Mouse (Mus musculus) fibroblast of lung, adult 2 months (primary cell): ENCODE data around the gene Nudt19.
"Not testable (repeated sequence)": the region's sequence is repeated elsewhere in the genome, so short reads cannot be mapped to it uniquely, and the experiment has no call there.

Experiments used
- DNase-seq: peaks from one replicate; pipeline ENCODE4 v3.0.0-alpha.2; 2011; ENCODE audit warnings: low read depth

Gene Nudt19

DNA sequence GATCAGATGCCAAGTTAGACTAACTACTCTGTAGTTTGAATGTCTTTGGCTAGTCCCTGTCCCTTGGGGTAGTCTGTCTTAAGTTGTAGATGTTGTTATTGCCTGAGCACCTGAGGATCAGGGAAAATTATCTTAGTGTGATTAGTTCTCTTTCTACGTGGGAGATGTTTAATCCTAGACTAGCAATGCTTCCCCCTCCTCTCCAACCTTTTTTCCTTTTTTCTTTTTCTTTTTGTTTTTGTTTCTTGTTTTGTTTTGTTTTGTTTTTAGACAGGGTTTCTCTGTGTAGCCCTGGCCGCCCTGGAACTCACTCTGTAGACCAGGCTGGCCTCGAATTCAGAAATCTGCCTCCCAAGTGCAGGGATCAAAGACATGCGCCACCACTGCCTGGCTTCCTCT lies at the start of gene Nudt19:
Gene Nudt19, minus strand, starts transcription at position 100 of the 399 bp plus-strand sequence.
- DNase-seq, result no peak

- DNase-seq, result no peak
Observed at GRCm38 (mm10) chr7:35602766-35603165, 46.7 kb upstream of the Nudt19 start.

DNA sequence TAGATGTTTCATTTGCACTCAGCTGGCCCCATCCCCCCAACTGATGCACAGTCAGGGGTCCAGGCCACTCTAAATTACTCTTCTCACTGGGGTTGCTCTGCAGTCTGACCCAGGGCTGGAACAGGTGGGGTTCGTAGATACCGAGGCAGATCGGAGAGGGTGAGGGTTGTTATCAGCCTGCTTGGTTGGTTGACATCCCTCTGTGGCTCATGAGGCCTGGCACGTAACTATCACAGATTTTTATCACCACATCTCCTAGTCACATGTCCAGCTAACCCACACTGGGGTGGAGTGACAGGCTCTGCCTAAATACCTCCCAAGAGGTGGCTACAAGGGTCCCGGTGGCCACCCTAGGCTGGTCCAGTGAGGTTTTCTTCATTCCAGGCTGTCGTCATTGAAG lies 45.0 kb upstream of the Nudt19 start:
- no peak for DNase-seq

GRCm38 (mm10) chr7:35600031-35600430 lies 43.9 kb upstream of the Nudt19 start:
- no peak for DNase-seq

GRCm38 (mm10) chr7:35599492-35599891 lies 43.4 kb upstream of the Nudt19 start:
- no peak for DNase-seq

DNA sequence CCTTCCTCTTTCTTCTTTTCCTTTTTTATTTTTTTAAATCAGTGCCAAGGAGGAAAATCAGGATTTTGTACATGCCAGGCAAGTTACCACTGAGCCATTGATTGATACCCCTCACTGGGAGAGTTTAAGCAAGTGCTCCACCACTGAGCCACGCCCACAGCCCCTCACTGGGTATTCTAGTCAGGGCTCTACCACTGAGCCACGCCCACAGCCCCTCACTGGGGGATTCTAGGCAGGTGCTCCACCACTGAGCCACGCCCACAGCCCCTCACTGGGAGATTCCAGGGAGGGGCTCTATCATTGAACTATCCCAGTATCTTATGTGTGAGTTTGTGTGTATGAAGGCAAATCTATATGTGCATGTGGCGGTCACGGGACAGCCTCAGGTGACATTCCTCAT lies 38.2 kb upstream of the Nudt19 start:
- no peak for DNase-seq

DNA sequence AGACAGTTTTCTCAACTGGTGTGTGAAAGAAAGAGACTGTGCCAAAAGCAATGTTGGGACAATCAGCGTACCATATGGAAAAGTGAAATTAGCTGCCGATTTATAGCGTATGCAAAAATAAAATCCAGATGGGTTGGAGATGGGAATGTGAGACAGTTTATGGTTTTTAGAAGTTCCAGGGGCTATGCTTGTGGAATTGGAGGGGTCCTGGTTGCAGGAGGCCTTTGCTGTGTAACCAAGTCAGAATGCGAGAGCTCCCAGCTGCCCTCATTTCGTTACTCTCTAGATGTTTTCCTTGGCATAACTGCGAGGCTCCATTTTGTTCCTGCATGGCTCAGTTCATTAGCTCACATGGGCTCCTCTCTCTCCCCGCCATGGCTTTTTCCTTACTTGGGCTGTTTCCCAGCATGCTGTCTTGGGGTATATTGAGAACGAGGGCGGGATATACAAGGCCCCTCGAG lies 34.7 kb upstream of the Nudt19 start:
- DNase-seq, result no peak

DNA sequence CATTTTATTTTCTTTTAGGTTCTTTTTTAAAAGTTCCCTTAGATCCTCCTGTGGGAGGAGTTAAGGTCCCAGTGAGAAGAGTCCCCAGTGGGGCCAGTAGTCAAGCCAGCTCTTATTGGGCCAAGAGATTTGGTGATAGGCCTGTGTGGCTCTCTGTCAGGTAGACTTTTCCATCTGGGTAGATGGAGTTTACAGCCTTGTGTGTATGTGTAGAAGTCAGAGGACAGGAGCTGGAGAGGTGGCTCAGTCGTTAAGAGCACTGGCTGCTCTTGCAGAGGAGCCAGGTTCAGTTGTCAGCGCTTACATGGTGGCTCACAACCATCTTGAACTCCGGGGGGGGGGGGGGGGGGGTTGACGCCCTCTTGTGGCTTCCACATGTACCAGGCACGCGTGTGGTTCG lies 33.4 kb upstream of the Nudt19 start:
- DNase-seq, result no peak

DNA sequence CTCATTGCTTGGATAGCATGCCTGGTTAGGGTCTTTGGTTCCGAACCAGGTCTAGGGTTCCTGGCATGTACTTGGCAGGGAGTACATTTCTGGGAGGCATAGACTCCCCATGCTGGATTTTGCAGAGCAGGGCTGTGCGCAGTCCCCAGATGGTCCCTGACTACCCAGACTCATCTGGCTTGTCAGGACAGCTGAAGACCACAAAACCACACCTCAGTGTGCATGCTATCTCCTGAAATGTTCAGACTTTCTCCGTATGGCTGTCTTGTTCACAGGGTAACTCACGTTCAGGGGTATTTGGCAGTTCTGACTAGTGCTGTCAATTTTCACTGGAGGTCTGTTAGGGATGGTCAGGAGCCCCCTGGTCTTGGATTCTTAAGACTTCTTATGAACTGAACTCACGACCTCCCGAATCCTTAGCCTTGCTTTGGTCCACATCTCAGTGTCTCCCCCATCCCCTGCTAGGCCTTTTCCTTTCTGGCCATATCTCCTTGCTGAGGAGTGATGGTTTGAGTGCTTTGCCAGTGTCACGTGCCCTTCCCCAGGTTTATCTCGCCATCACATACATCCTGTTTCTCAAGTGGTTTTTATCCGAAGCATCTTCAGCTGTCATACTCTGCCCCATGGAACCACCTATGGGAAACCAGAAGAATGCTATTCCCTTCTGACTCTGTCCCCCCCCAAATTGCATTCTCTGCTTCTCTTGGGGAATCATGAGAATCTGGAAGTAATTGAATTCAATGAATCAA lies 32.8 kb upstream of the Nudt19 start:
- no peak for DNase-seq

GRCm38 (mm10) chr7:35587728-35588127 lies 31.6 kb upstream of the Nudt19 start:
- no peak for DNase-seq

GRCm38 (mm10) chr7:35586906-35587445 lies 30.9 kb upstream of the Nudt19 start:
- DNase-seq, result no peak

- peak; percentile 94 for DNase-seq
Observed at GRCm38 (mm10) chr7:35586055-35586905, 30.2 kb upstream of the Nudt19 start, which contains the start of gene Ankrd27. Gene Ankrd27 (plus strand): TSS chr7:35586244.

- no peak for DNase-seq
Observed at GRCm38 (mm10) chr7:35585191-35586054, 29.3 kb upstream of the Nudt19 start, which contains the start of gene Rgs9bp. Gene Rgs9bp (minus strand): TSS chr7:35585582.

- DNase-seq, result no peak
Observed at GRCm38 (mm10) chr7:35584786-35585190, 28.7 kb upstream of the Nudt19 start.

DNA sequence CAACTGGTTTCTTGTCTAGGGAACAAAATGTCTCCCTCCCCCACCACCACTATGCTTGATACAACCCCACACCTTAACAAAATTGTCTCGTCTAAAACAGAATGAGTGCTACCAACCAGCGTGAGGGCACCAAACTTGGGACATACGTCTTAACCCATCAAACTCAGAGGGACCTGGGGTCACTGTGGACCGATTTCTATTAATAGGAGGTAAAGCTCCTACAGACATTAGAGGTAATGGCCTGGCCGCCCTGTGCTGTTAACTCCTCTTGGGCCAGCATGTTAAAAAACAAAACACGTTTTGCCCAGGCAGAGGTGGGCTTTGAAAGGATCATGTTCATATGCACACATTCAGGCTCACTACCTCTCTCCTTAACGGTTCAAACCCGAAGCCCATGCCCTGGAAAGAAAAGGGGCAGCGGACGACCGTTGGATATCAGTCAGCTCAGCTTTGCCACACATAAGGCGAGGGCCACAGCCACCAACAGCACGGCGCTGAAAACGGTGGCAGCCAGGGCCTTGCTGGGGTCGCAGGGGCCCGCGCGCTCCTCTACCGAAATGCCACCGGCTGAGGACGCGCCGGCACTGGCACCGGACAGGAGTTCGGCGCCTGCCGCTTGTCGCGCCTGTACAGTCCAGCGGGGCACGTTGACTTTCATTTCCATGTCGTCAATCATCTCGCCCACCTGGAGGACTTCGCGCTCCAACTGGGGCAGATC lies 28.1 kb upstream of the Nudt19 start:
- no peak for DNase-seq

DNA sequence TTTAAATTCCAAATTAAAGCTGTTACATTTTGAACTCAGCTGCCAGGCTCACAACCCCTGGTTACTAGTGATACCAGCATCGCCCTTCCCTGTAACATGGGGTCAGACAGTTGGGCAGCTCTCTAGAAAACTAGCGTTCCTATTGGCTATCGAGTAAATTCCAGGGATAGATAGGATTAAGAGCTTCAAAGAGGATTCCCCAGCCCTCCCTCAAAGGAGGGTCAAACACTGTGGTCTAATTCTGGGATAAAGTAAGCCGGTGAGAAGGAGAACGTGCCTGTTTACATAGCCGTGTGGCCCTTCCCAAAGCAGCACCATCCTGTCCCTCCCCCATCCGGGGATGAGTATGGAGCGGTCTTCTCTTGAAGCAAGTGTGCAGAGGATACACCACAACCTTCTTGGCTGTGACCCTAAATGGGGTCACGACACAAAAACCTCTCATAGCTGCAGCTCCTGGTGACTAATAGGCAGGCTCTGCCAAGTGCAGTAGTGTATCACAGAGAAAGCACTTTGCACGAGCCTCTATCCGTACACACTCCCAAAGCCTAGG lies 27.4 kb upstream of the Nudt19 start:
- DNase-seq, result no peak

- DNase-seq, result no peak
Observed at GRCm38 (mm10) chr7:35582719-35583118, 26.6 kb upstream of the Nudt19 start.

DNA sequence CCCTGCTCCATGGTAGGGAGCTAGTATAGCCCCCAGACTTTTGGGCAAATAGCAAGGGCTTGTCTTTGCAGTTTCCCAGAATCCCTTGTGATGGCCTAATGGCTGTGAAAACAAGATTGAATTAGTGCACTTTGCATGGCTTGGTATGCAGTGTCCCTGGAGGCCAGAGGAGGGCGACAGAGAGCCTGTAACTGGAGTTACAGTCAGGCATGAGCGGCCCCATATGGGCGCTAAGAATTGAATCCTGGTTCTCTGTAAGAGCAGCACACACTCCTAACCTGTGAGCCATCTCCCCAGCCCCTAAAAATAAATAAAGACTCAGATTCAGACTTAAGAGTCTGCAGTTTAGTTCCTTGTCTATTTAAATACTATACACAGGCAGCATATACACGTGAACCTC lies 23.7 kb upstream of the Nudt19 start:
- DNase-seq, result no peak

DNA sequence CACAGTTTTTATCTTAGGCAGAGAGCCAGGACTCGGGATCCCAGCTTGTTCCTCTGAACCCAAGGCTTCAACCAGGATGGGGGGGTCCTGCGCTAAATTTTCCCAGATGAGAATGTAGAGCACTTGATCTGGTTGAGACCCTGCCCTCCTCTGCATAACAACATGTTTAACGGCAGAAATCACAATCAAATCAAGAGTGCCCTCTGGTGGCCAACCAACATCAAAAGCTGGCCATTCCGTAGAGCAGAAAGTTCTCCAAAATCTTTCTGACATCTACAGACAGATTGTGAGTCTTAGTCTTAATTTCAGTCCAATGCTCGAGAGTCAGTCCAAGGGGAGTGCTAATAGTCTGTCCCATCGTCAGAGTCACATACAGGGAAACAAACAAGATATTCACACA lies 14.8 kb upstream of the Nudt19 start:
- not testable (repeated sequence) for DNase-seq

- DNase-seq, result not testable (repeated sequence)
Observed at GRCm38 (mm10) chr7:35569724-35570123, 13.6 kb upstream of the Nudt19 start.

GRCm38 (mm10) chr7:35565965-35566364 lies 9.9 kb upstream of the Nudt19 start:
- DNase-seq, result not testable (repeated sequence)
